Mouse (Mus musculus) left cerebral cortex, postnatal 14 days (tissue): Measurements from ENCODE around the gene Trpt1. TPM values are rescaled to one million over a fixed set of nuclear protein-coding genes. Genes with fewer than 3 reads are reported as not detected.
"Not testable (repeated sequence)": the region's sequence is repeated elsewhere in the genome, so short reads cannot be mapped to it uniquely, and the experiment has no call there.

ENCODE experiments used
- DNase-seq, 2 experiments: peaks; one replicate each; pipeline ENCODE4 v3.0.0; 2021 to 2022; ENCODE audit warnings: low spot score in 2 of 2, mixed read lengths in 1 of 2
- intact Hi-C: fragments of 180-260 bp; cut with DNase I; formaldehyde crosslinking; loops from one replicate; pipeline ENCODE4 v1.15.1; 2025
- total RNA-seq, 2 experiments: library from RNA; stranded (reverse); gene quantifications; 2 replicates each; pipeline ENCODE4 v1.2.3; 2021

The Trpt1 gene
- total RNA-seq, 2 experiments from 2014 or later, result 19.1 to 20.7 TPM

GRCm38 (mm10) chr19:6989251-6989650 is 6.7 kb upstream of the Trpt1 start:
- intact Hi-C loops, result no loop called here
- no peak for DNase-seq

GRCm38 (mm10) chr19:6990712-6991111 is 5.2 kb upstream of the Trpt1 start:
- intact Hi-C loops, result no loop called here
- DNase-seq, result no peak

GRCm38 (mm10) chr19:6991166-6991565 is 4.8 kb upstream of the Trpt1 start:
- DNase-seq, intact Hi-C loops: not testable (repeated sequence)

- peak; percentile 95 to 96 for DNase-seq
- intact Hi-C loops, result no loop called here
Measured at GRCm38 (mm10) chr19:6992011-6992858, 3.7 kb upstream of the Trpt1 start, which contains the start of gene Dnajc4. Gene Dnajc4 (minus strand): TSS chr19:6992572.

GRCm38 (mm10) chr19:6993011-6993770 is 2.7 kb upstream of the Trpt1 start:
- no peak for DNase-seq
- intact Hi-C loops, result no loop called here

- no peak for DNase-seq
- intact Hi-C loops, result no loop called here
Measured at GRCm38 (mm10) chr19:6994002-6994401, 1.9 kb upstream of the Trpt1 start.

GRCm38 (mm10) chr19:6994489-6994888 is 1.4 kb upstream of the Trpt1 start:
- no peak for DNase-seq

GRCm38 (mm10) chr19:6995255-6995991 is 508 bp upstream of the Trpt1 start:
- intact Hi-C loops, result no loop called here
- DNase-seq, result no peak

More at GRCm38 (mm10) chr19:6994489-6994888, 1.4 kb upstream of the Trpt1 start:
- intact Hi-C loops, result no loop called here

- intact Hi-C loops, result no loop called here
- no peak for DNase-seq
Measured at GRCm38 (mm10) chr19:6997721-6998290, 1.9 kb downstream of the Trpt1 start.

GRCm38 (mm10) chr19:6999360-7000063 is 3.6 kb downstream of the Trpt1 start:
- no peak for DNase-seq
- intact Hi-C loops, result no loop called here

GRCm38 (mm10) chr19:7006892-7007593 is 11.1 kb downstream of the Trpt1 start:
- intact Hi-C loops, result no loop called here
- no peak for DNase-seq

GRCm38 (mm10) chr19:7012426-7012825 is 16.5 kb downstream of the Trpt1 start:
- intact Hi-C loops, result no loop called here
- DNase-seq, result no peak

- DNase-seq, result no peak
- intact Hi-C loops, result no loop called here
Measured at GRCm38 (mm10) chr19:7013984-7014383, 18.1 kb downstream of the Trpt1 start.

GRCm38 (mm10) chr19:7014481-7015135 is 18.7 kb downstream of the Trpt1 start:
- intact Hi-C loops, result loop anchor here (5.0 kb wide), 1 partner anchor 82 kb away; the partner anchor contains the start of gene Kcnk4

GRCm38 (mm10) chr19:7017541-7018457 is 21.9 kb downstream of the Trpt1 start:
- no peak for DNase-seq
- intact Hi-C loops, result loop anchor here (5.0 kb wide), 1 partner anchor 85 kb away; the partner anchor contains the start of gene Kcnk4

More at GRCm38 (mm10) chr19:7014481-7015135, 18.7 kb downstream of the Trpt1 start:
- no peak for DNase-seq

- intact Hi-C loops, result loop anchor here (5.0 kb wide), 1 partner anchor 86 kb away; the partner anchor contains the start of gene Kcnk4
- no peak for DNase-seq
Measured at GRCm38 (mm10) chr19:7018546-7018945, 22.6 kb downstream of the Trpt1 start.
